Mouse (Mus musculus): ENCODE data around the gene Gm7534.

Gene Gm7534

DNA sequence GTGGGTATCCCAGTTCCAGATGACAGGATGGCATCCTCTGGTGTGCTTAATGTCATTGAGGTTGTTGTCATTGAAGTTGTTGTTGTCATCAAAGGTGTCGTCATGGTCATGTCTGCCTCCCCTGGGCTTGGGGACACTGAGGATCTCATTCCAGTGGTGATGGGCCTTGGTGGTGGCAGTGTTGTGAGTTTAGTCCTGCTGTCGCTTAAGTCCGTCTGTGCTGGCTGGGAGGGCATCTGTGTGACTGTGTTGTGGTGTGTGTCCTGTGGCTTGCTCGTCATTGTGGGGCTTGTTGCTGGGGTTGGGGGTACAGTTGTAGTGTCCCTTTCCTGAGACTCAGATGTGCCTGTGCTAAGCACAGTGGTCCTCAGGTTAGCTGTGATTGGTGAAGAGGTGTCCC lies at the start of gene Gm7534:
Gm7534 (minus strand) TSS at position 101 of the 400 bp plus-strand sequence.
- DNase-seq (ENCODE audit: inconsistent ontology term), result no peak

DNA sequence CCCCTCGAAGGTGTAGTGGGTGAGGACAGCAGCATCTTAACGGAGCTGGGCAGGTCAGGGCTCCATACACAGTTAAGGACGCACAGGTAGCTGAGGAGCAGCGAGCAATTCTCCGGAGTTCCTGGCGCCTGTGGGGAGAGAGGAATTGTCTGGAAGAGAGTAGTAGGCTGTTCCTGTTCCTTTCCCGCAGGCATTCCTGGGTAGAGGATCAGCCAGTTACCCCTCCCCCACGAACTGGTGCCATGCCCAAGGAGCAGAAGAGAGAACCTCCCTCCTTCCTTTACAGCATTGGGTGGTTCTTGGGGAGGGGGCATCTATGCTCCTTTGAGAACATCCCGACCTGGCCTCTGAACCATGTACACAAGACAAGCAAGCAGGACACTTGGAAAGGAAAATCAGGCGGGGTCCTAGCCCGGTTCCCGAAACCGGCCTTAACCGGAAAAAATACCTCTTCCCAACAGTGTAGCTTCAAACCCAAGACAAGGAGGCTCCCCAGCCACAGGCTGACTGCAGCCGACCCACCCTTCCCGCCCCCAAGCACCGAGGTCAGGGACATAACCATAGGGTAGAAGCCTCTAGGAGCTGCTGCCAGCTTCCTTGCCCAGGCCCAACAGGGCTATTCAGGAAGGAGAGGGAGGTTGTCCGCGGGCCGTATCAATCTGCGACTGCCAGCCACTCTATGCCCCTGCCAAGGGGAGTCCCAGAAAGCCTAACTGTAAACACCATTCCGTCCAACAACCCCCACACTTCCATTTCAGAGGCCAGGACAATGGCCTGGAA lies 49.5 kb upstream of the Gm7534 start:
- DNase-seq (ENCODE audit: inconsistent ontology term), result no peak

DNA sequence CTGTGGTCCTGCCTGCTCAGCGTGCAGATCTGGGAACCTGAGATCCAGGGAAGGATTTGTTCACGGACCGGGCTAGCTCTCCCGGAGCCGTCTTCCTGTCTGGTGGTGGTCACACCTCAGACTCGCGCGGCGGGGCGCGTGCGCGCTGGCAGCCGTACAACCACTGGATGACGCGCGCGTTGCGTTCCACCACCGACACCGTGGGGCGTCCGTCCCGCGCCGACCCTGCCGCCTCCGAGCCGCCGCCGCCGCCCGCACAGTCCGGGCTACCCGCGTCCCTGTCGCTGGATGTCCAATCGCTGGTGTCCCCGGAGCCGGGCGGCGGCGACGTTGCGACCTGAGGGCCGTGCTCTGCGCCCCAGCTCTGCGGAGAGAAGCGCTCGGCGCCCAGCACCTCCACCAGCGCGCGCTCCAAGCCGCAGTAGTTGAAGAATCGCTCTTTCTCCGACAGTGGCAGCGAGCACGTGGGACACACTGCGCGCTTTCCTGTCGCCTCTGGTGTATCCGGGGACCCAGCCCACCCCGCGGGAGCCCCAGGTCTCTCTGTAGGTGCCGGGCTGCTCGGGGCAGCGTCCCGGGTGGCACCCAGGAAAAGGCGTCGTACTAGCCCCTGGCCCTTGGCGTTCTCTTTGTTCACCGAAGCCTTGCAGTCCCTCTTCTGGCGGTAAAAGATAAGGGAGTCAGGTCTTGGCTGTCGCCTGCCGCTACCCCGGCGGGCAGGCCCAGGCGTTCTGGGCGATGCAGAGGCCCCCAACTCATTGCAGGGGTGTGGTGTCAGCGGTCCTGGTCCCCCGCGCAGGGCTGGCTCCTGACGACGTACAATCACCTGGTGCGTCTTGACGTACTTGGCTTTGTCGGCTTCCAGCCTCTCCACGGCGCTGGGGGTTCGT lies 48.7 kb upstream of the Gm7534 start:
- peak; percentile 59 for DNase-seq (ENCODE audit: inconsistent ontology term)

DNA sequence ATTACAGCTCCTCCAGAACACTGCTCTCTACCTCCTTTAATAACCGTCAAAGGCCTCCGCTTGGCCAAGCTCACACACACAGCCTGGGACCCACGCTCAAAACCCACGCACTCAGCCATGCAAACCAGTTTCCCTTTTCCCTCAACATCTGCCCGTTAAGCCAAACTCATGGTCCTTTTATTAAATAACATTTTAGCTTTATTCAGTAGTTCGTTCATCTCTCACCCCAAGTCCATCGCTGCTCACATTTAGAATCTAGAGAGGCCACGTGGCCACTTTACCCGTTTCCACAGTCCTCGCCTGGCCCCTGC lies 48.1 kb upstream of the Gm7534 start:
- no peak for DNase-seq (ENCODE audit: inconsistent ontology term)

DNA sequence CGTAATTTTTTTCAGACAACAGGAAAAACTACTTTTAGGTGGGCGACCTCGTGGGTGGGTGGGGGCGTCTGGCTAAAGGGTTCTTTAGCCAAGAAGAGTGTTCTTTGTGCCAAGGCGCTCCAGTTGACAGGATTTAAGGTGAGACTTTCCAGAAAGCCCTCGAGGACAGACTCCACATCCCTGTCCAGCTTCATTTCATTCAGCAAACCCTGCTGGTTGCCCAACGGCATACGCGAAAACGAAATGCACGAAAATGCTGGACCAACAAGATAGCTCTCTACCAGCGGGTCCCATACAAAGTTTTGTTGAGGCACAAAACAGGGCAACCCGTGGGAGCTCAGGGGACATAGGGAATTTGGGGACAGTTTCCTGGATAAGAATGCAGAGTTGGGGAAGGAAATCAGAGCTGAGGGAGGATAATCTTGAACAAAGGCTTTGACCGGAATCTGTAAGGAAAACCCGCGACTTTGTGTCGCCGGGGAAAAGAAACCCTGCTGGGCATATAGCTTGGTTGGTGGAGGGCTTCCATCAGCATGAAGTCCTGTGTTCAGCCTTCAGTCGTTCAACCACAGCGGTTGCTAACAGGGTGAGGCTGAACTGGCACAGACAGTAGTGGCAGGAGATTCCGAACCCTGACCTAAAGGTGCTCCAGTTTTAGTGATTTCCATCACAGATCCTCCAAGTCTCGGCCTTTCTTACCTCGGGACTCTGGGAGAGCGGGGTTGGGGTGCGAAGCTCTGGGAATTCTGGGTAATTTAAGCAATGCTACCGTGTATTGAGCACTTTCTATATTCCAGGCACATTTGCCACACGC lies 47.5 kb upstream of the Gm7534 start:
- DNase-seq (ENCODE audit: inconsistent ontology term), result no peak

DNA sequence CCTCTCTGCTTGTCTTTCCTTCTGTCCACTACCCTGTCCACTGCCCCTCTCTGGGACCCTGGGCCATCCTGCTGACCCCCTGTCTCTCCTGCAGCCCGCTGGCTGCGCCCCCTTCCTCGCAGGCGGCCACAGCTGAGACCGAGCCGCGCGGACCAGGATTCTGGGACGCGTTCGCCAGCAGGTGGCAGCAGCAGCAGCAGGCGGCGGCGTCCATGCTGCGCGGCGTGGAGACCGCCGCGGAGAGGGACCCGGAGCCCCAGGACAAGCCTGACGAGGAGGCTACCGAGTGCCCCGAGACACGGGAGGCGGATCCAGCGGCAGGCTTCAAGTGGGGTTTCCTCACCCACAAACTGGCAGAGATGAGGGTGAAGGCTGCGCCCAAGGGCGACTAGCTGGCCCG lies 46.8 kb upstream of the Gm7534 start:
- DNase-seq (ENCODE audit: inconsistent ontology term), result peak; percentile 62

DNA sequence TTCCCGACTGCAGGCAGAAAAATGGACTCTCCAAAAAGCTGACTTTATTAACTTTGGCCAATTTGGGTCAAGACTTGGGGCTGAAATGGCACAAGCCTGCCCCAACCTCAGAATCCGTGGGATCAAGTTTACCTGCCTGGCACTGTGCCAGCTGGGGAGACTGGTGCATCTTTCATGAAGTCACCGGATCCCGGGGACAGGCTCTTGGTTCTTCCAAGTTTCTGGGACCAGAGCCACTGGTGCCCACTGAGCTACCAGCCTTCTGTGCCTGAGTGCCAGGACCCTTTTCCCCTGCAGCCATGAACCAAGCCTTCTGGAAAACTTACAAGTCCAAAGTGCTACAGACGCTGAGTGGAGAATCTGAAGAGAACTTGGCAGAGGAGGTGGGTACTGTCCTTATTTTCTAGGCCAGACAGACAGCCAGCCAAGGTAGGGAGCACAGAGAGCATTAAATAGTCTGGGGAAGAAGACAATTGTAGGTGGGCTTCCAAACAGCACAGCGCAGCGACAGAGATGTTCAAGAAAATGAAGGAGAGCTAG lies 44.0 kb upstream of the Gm7534 start, which contains the start of gene Gm30191:
Gm30191 (plus strand) TSS at position 217 of the 540 bp plus-strand sequence.
- no peak for DNase-seq (ENCODE audit: inconsistent ontology term)

DNA sequence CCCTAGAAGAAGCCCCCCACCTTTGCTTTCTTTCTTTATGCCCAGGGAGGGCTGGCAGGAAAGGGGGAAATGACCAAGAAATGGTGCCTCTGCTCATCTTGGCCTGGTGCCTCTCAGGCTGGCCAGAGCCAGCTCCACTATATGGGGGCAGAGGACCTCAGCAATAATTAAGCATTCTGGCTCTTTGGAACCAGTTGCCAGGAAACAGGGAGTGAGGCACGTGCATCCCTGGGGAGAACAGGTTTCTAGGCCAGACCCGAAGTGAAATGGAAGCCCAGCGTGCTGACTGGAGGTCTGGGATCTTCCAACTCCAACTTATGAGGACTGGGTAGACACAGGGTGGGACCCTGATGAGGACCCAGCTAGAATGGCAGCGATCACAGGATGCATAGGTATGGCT lies 43.5 kb upstream of the Gm7534 start:
- no peak for DNase-seq (ENCODE audit: inconsistent ontology term)

DNA sequence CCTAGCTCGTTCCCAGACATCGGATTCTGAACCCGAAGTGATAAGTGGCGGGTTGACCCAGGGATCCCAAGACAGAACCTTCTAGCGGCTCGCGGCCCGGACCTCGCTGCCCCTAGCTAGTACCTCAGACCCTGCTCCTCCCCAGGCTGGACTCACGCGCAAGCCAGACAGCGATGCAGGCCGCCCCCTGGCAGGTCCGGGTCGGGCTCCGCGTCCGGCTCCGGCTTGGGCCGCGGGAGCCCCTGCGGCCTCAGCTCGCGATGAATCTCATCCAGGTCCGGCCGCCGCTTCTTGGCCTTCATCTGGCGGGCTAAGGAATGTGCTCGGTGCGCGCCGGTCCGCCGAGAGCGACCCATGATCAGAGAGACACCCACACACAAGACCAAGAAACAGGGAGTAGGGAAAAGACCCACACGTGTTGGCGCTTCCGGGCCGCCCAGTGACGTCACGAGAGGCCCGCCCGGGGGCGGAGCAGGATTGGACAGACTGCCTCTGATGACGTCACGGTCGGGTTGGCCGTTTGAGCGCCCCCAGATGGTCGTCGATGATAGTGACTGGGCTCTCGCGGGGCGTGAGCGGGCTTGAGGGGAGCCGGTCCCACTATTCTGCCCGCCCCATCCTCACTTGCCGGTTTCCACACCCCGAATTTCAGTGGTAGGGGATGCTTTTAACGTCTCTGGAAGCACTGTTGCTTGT lies 42.5 kb upstream of the Gm7534 start, which contains the start of gene Zfp593:
Zfp593 (minus strand) TSS at position 445 of the 696 bp plus-strand sequence.
- DNase-seq (ENCODE audit: inconsistent ontology term), result peak; percentile 97

DNA sequence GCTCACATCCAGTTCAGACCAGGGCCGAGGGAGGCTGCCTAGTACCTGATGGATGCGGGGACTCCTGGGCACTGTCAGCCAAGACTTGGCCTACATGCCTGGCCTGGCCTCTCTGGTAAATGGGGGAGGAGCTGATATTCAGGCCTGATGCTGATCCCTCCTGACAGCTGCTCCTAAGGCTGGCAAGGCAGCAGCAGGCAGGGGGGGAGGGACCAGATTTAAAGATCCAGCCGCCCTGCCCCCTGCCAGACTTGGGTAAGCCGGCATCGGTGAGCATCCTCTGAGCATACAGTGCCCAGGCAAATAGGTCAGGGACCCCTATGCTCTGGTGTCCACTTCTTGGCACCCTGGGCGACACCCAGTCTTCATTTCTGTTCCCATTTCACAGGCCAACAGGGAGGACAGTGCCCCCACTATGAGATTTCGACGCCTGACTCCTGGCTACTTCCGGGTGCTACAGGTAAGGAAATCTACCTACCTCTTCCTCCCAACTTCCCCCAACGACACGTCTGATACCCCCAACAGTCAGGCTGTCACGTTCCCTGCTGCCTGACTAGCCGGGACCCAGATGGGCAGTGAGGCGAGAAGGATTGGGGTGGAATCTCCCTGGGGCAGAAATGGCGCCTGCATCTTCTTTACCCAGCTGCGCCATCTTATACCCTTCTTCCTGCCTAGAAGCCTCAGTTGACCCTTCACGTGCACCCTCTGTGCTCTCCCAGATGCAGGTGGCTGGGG lies 40.9 kb upstream of the Gm7534 start, which contains the start of gene E130218I03Rik:
E130218I03Rik (plus strand) TSS at position 147 of the 735 bp plus-strand sequence.
- DNase-seq (ENCODE audit: inconsistent ontology term), result peak; percentile 83

DNA sequence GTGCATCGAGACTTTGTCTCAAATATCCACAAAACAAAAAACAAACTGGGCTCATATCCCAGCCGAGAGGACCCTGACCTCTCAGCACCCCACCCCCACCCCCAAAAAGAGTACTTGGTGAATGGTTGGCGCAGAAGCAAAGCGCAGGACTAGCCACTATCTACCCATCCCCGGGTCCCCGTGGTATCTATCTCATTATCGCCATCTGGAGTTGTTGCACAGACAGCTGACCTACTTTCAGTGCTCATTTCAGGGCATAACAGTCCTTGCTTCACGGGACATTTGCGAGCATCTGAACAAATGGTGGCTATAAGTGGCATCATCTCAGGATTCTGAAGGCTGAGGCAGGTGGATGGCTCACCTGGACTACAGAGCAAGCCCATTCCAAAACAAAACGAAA lies 35.9 kb upstream of the Gm7534 start:
- DNase-seq (ENCODE audit: inconsistent ontology term), result peak; percentile 63

DNA sequence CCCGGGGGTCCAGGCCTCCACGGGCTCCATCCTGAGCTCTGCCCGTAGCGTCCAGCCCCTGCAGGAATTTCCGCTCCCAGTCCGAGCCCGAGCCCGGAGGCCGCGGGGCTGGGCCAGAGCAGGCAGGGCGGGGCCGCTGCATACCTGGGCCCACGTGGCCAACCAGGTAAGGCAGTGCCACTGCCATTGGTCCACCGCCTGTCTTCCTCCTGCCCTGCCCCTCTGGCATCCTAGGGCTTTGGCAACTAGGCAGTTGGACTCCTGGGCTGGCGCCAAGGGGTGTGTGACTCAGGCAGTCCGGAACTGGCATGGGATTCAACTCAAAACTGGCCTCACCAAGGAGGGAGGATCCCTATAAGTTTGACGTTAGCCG lies 35.5 kb upstream of the Gm7534 start, which contains the start of gene Cnksr1:
Cnksr1 (minus strand) TSS at position 121 of the 373 bp plus-strand sequence.
- peak; percentile 85 for DNase-seq (ENCODE audit: inconsistent ontology term)

DNA sequence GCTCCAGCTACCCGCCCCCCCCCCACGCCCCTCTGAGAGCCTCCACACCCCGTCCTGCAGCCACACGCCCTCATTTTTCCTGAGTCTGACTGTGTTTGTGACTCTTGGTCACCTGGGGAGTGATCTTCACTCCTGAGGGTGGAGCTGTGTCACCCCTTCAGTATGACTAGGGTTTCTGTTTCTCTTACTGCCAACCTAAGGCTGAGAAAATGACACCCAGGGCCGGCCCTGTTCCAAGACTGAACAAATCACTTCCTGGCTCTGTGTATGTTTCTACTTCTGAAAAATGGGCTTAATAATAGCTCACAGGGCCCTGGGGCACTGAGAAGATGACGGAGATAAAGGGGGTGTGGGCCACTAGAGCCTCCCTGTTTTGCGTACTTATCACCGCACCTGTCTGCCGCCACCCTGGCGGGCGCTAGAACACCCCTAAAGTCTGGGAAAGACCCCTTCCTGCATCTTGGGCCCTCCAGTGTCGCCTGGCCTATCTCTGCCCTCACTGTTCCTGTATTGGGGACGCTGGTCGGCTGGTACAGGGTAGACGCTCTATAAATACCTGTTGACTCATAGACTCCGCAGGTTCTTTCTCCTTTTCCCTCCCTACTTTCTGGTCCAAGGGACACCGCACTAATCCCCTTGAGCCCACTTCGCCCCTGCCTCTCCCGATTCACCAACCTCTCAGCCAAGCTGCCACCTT lies 34.9 kb upstream of the Gm7534 start:
- DNase-seq (ENCODE audit: inconsistent ontology term), result no peak

DNA sequence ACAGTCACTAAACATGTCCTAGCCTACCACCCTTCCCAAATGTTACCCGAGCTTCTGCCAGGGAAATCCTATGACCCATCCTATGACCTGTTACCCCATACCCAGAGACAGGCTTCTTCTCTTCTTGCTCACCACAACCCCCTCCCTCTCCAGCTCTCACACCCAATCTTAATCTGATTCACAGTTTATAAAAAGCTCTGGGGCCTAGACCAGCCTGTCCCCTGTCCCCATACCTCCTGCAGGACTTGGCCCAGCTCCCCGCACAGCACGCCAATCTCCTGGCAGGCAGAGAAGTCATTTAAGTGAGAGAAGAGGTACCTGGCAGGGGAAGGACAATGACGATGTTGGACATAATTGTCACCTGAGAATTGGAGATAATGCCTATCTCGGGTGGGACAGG lies 32.1 kb upstream of the Gm7534 start:
- no peak for DNase-seq (ENCODE audit: inconsistent ontology term)

DNA sequence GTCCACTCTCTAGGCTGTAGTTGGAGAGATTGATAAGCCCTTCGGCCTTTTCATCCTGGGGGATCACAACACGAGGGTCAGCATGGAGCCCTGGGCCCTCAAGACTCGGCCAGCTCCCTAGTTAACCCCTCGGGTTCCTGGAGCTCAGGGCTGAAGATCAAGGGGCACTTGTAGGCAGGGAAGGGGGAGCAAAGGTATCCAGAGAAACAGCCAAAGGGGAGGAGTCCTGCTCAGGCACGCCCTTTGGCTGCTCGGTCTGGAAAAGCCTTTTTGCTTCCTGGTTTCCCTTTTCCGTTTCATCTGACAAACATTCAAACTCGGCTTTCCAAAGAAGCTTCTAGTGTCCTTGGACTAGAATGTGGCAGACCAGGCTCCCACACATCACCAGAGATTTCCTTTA lies 27.6 kb upstream of the Gm7534 start:
- no peak for DNase-seq (ENCODE audit: inconsistent ontology term)

DNA sequence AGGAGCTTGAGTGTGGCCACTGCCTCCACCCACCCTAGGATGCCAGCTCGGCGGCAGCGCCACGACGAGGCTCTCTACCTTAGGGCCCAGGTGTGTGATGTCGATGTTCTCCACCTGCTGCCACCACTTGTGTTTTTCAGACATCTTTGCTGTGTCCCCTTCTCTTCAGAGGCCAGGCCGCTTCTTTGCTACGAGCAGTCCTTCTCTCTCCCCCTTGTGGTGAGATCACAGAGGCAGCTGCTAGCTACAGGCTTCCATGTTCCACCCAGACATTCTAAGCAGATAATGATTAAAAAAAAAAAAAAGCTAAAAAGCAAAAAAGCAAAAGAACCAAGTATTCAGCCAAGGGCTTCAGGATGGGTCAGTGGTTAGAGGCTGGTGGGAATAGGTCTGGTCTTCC lies 24.4 kb upstream of the Gm7534 start, which contains the start of gene Catsper4:
Catsper4 (minus strand) TSS at position 190 of the 400 bp plus-strand sequence.
- DNase-seq (ENCODE audit: inconsistent ontology term), result no peak

DNA sequence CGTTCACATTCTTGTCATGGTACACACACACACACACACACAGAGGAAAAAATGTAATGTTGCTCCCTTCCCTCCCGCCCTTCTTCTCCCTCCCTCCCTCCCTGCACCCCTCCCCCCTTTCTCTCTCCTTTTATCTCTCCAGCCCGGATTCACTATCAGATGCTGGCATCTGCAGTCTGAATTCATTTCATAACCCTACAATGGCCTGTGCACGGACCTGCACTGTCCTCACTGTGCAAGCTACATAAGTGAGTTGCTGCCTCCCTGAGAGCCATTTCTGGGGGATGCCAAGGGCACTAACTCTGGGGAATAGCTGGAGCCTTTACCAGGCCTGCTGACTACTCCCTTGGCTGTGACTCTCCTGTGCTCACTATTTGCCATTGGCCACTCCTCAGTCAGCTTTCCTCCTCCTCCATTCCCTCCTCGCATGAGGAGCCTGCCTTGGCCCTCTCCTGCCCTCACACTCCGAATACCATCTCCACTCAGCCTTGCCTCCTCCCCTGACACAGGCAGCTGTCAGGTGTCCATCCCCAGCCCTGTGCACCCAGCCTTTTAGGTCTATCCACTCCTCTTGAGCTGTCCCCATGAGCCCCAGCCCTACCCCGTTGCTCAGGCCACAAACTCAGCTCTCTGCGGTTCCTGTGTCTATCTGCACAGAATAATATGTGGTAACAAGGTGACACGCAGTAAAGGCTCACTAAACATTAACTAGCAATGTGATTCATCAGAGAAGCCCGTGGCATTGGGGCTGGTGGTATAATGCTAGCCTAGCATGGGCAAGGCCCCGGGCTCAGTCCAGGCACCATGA lies 20.2 kb upstream of the Gm7534 start:
- DNase-seq (ENCODE audit: inconsistent ontology term), result no peak

DNA sequence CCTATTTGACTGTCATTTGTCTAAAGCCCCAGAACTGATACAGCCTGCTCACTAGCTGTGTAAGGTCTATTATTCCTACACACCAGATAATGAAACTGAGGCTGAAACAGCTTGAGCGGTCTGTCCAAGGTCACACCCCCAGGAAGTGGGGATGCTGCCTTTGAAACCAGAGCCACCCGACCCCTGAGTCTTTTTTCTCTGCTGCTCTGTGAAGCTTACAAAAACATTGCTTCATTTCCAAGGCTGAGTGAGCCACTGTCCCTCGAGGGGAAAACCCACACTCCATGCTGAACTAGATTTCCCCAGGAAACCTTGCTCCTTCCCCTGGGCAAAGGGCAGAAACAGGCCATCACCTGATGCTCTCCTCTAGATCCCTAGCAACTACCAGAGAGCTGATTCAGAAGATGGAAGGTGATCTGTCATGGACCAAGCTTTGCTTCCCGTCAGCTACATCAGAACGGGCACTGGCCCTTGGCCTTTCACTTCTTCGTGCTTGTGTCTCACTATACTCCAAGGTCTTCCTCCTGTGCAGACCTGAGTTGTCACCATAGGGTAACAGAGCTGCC lies 3.8 kb upstream of the Gm7534 start:
- DNase-seq (ENCODE audit: inconsistent ontology term), result no peak

All from Muller cell, postnatal 12 days (primary cell).